Mouse (Mus musculus): ENCODE measurements around the gene Nudt9. TPM values are rescaled to one million over a fixed set of nuclear protein-coding genes. Genes with fewer than 3 reads are reported as not detected.
A peak's percentile ranks its signal among the peaks of the same experiment; 100 is the strongest.

Gene Nudt9
- total RNA-seq, 2 experiments from 2014 or later = 53.7 to 55.6 TPM

- intact Hi-C loops (cut with DNase I) = loop anchor here (2.0 to 10.0 kb wide), 2 partner anchors 260 to 372 kb away; no protein-coding TSS in a partner anchor
- DNase-seq = no peak
Observed at GRCm38 (mm10) chr5:104072272-104072886, 26.3 kb downstream of the Nudt9 start.

GRCm38 (mm10) chr5:104073602-104074001 lies 27.5 kb downstream of the Nudt9 start:
- intact Hi-C loops (cut with DNase I) = loop anchor here (1.0 to 10.0 kb wide), 3 partner anchors 74 to 371 kb away; no protein-coding TSS in a partner anchor
- no peak for DNase-seq

GRCm38 (mm10) chr5:104074388-104074787 lies 28.3 kb downstream of the Nudt9 start:
- intact Hi-C loops (cut with DNase I) = loop anchor here (1.0 to 10.0 kb wide), 2 partner anchors 75 to 370 kb away; no protein-coding TSS in a partner anchor
- DNase-seq = peak; percentile 73 to 81

GRCm38 (mm10) chr5:104076361-104076760 lies 30.3 kb downstream of the Nudt9 start:
- intact Hi-C loops (cut with DNase I) = loop anchor here (10.0 kb wide), 1 partner anchor 368 kb away; no protein-coding TSS in a partner anchor
- DNase-seq = no peak

- intact Hi-C loops (cut with DNase I) = loop anchor here (10.0 kb wide), 1 partner anchor 367 kb away; no protein-coding TSS in a partner anchor
- no peak for DNase-seq
Observed at GRCm38 (mm10) chr5:104077508-104077907, 31.4 kb downstream of the Nudt9 start, which contains the start of gene Gm17660. Gm17660 (minus strand) TSS chr5:104077608.

GRCm38 (mm10) chr5:104080736-104081135 lies 34.6 kb downstream of the Nudt9 start:
- DNase-seq = no peak
- intact Hi-C loops (cut with DNase I) = no loop called here

GRCm38 (mm10) chr5:104085366-104085765 lies 39.3 kb downstream of the Nudt9 start:
- intact Hi-C loops (cut with DNase I) = no loop called here
- DNase-seq = no peak

- no peak for DNase-seq
- intact Hi-C loops (cut with DNase I) = no loop called here
Observed at GRCm38 (mm10) chr5:104089751-104090150, 43.6 kb downstream of the Nudt9 start.

- DNase-seq = no peak
- intact Hi-C loops (cut with DNase I) = loop anchor here (2.0 kb wide), 1 partner anchor 17 kb away; the partner anchor contains the start of gene Sparcl1
Observed at GRCm38 (mm10) chr5:104095416-104096077, 49.4 kb downstream of the Nudt9 start.

- peak; percentile 26 to 55 for DNase-seq
- intact Hi-C loops (cut with DNase I) = loop anchor here (2.0 kb wide), 1 partner anchor 16 kb away; the partner anchor contains the start of gene Sparcl1
Observed at GRCm38 (mm10) chr5:104096078-104096938, 50.2 kb downstream of the Nudt9 start.

- intact Hi-C loops (cut with DNase I) = no loop called here
- peak in 1 of 2 experiments; percentile 26 for DNase-seq
Observed at GRCm38 (mm10) chr5:104101678-104102531, 55.8 kb downstream of the Nudt9 start.

- DNase-seq = no peak
- intact Hi-C loops (cut with DNase I) = no loop called here
Observed at GRCm38 (mm10) chr5:104103171-104103570, 57.1 kb downstream of the Nudt9 start.

GRCm38 (mm10) chr5:104104111-104104510 lies 58.0 kb downstream of the Nudt9 start:
- intact Hi-C loops (cut with DNase I) = no loop called here
- no peak for DNase-seq

- intact Hi-C loops (cut with DNase I) = no loop called here
- DNase-seq = no peak
Observed at GRCm38 (mm10) chr5:104108127-104108875, 62.2 kb downstream of the Nudt9 start.

- no peak for DNase-seq
- intact Hi-C loops (cut with DNase I) = no loop called here
Observed at GRCm38 (mm10) chr5:104108879-104109369, 62.8 kb downstream of the Nudt9 start.

- intact Hi-C loops (cut with DNase I) = no loop called here
- DNase-seq = no peak
Observed at GRCm38 (mm10) chr5:104109516-104109915, 63.4 kb downstream of the Nudt9 start.

GRCm38 (mm10) chr5:104110171-104110920 lies 64.2 kb downstream of the Nudt9 start:
- intact Hi-C loops (cut with DNase I) = loop anchor here (10.0 kb wide), 1 partner anchor 1034 kb away; no protein-coding TSS in a partner anchor
- DNase-seq = peak in 1 of 2 experiments; percentile 37

- peak in 1 of 2 experiments; percentile 26 for DNase-seq
- intact Hi-C loops (cut with DNase I) = loop anchor here (2.0 to 10.0 kb wide), 2 partner anchors 15 to 1033 kb away; no protein-coding TSS in a partner anchor
Observed at GRCm38 (mm10) chr5:104112016-104112415, 65.9 kb downstream of the Nudt9 start.

Data from heart, postnatal 36 days (tissue).